Mouse (Mus musculus) E14TG2a.4 (cell line): ENCODE measurements around the gene Srebf1.

ENCODE experiments used
- CTCF ChIP-seq: conservative IDR thresholded peaks from 2 replicates; pipeline ENCODE4 v1.5.1; 2014; ENCODE audit warnings: low read length
- NANOG ChIP-seq: IDR thresholded peaks from 2 replicates; pipeline ENCODE4 v1.6.1; 2014; ENCODE audit warnings: borderline replicate concordance, low read length, mixed read lengths
- POU5F1 ChIP-seq: IDR thresholded peaks from 2 replicates; pipeline ENCODE4 v1.6.1; 2014; ENCODE audit warnings: low read length, borderline replicate concordance

GRCm38 (mm10) chr11:60208201-60208600 is 14.2 kb downstream of the Srebf1 start:
- TF ChIP-seq CTCF (no peak), POU5F1 (no peak), NANOG (no peak)
